Mouse (Mus musculus): ENCODE measurements around the gene Cpne7. TPM values are rescaled to one million over a fixed set of nuclear protein-coding genes. Genes with fewer than 3 reads are reported as not detected.

Gene Cpne7
- polyA plus RNA-seq, 1 experiment from 2014 or later = 0.45 TPM

DNA sequence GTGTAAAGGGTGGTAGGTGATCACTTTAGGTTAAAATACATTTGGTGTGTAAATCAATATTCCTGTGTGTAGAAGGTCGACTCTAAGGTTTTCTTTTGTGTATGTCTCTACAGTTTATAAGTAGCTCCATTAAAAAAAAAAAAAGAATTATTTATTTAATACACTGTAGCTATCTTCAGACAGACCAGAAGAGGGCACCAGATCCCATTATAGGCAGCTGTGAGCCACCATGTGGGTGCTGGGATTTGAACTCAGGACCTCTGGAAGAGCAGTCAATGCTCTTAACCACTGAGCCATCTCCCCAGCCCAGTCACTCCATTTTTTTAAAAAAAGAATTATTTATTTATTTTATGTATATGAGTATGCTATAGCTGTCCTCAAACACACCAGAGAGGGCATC is 9.2 kb upstream of the Cpne7 start:
- no peak overlapping the region for H3K4me2 ChIP-seq (replicated peaks; ENCODE audit: low read depth, low read length)
- WGBS = 75% methylated on average over 1 of the region's 1 CpGs
- H3K4me1 ChIP-seq (replicated peaks; ENCODE audit: control insufficient read depth, insufficient read depth, low read length) = peaks cover 5% of the 10 kb centered on the region
- H3K4me3 ChIP-seq (ENCODE audit: low read depth, low read length) = no peak overlapping the region
- H3K9ac ChIP-seq (ENCODE audit: low read depth, low read length) = no peak overlapping the region
- H3K9me3 ChIP-seq (ENCODE audit: control insufficient read depth, low read length) = no peaks in the 10 kb centered on the region
- no peaks in the 10 kb centered on the region for H3K27me3 ChIP-seq (ENCODE audit: control insufficient read depth, insufficient read depth, low read length)
- no peak for ATAC-seq (ENCODE audit: low FRiP score)
- peaks cover 13% of the 10 kb centered on the region for H3K36me3 ChIP-seq (ENCODE audit: control insufficient read depth, insufficient read depth, low read length)
- H3K27ac ChIP-seq (ENCODE audit: low read depth, low read length) = no peak overlapping the region
- no peak for DNase-seq (ENCODE audit: low spot score)

DNA sequence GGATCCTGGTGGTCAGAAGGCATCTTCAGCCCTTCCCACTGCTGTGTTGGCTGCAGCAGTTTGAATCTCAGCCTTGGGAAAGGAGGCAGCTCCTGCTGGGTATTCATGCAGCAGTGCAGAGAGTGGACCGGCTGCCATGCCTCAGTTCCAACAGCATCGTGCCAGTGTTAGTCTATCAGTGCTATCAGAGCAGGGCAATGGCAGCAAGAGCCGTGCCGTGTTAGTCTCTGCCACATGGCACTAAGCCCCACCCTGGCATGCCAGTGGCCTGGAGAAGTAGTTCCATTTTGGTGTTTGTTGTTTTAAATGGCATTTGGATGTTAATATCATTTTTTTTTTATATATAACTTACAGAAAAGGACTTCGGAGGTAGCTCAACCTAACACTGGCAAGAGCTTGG is 8.2 kb upstream of the Cpne7 start:
- Histone ChIP-seq H3K27me3 (ENCODE audit: control insufficient read depth, insufficient read depth, low read length) (no peaks in the 10 kb centered on the region), H3K9ac (ENCODE audit: low read depth, low read length) (no peak overlapping the region), H3K4me3 (ENCODE audit: low read depth, low read length) (no peak overlapping the region), H3K4me1 (replicated peaks; ENCODE audit: control insufficient read depth, insufficient read depth, low read length) (no peaks in the 10 kb centered on the region), H3K9me3 (ENCODE audit: control insufficient read depth, low read length) (no peaks in the 10 kb centered on the region), H3K36me3 (ENCODE audit: control insufficient read depth, insufficient read depth, low read length) (peaks cover 8% of the 10 kb centered on the region), H3K4me2 (replicated peaks; ENCODE audit: low read depth, low read length) (no peak overlapping the region), H3K27ac (ENCODE audit: low read depth, low read length) (no peak overlapping the region)
- WGBS = 88% methylated on average over 5 of the region's 5 CpGs
- DNase-seq (ENCODE audit: low spot score) (no peak), ATAC-seq (ENCODE audit: low FRiP score) (no peak)

GRCm38 (mm10) chr8:123110649-123111048 is 6.5 kb upstream of the Cpne7 start:
- ATAC-seq (ENCODE audit: low FRiP score) (peak; percentile 49; the same call in 1 of the 2 replicates), DNase-seq (ENCODE audit: low spot score) (peak; percentile 81)
- no peak overlapping the region for H3K4me3 ChIP-seq (ENCODE audit: low read depth, low read length)
- no peak overlapping the region for H3K9ac ChIP-seq (ENCODE audit: low read depth, low read length)
- no peak overlapping the region for H3K4me2 ChIP-seq (replicated peaks; ENCODE audit: low read depth, low read length)
- H3K36me3 ChIP-seq (ENCODE audit: control insufficient read depth, insufficient read depth, low read length) = no peaks in the 10 kb centered on the region
- WGBS = 25% methylated on average over 4 of the region's 4 CpGs
- H3K27me3 ChIP-seq (ENCODE audit: control insufficient read depth, insufficient read depth, low read length) = peaks cover 1% of the 10 kb centered on the region
- no peak overlapping the region for H3K27ac ChIP-seq (ENCODE audit: low read depth, low read length)
- H3K4me1 ChIP-seq (replicated peaks; ENCODE audit: control insufficient read depth, insufficient read depth, low read length) = no peaks in the 10 kb centered on the region
- H3K9me3 ChIP-seq (ENCODE audit: control insufficient read depth, low read length) = no peaks in the 10 kb centered on the region

DNA sequence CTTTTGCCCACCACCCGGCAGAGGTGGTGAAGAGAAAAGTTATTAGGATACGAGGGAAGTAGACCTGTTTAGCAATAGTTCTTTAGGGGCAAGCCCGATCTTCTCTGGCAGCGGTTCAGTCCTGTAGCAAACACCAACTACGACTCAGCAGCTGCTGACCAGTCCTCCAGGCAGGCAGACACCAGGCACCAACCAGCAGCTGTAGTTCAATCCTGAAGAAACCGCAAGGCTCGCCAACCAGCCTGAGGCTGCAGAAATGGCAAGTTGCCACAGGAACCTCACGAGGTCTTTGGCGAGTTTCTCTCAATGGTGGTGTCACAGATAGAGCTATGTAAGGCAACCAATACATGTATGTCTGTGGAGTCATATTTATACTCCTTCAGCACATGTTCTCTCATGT is 4.3 kb upstream of the Cpne7 start:
- Histone ChIP-seq H3K27ac (ENCODE audit: low read depth, low read length) (no peak overlapping the region), H3K4me2 (replicated peaks; ENCODE audit: low read depth, low read length) (no peak overlapping the region), H3K4me3 (ENCODE audit: low read depth, low read length) (no peak overlapping the region), H3K9ac (ENCODE audit: low read depth, low read length) (no peak overlapping the region), H3K9me3 (ENCODE audit: control insufficient read depth, low read length) (no peaks in the 10 kb centered on the region), H3K4me1 (replicated peaks; ENCODE audit: control insufficient read depth, insufficient read depth, low read length) (peaks cover 12% of the 10 kb centered on the region), H3K36me3 (ENCODE audit: control insufficient read depth, insufficient read depth, low read length) (no peaks in the 10 kb centered on the region), H3K27me3 (ENCODE audit: control insufficient read depth, insufficient read depth, low read length) (peaks cover 24% of the 10 kb centered on the region)
- WGBS = 85% methylated on average over 9 of the region's 9 CpGs
- DNase-seq (ENCODE audit: low spot score) = no peak
- ATAC-seq (ENCODE audit: low FRiP score) = no peak

- no peaks in the 10 kb centered on the region for H3K9me3 ChIP-seq (ENCODE audit: control insufficient read depth, low read length)
- ATAC-seq (ENCODE audit: low FRiP score) = no peak
- H3K9ac ChIP-seq (ENCODE audit: low read depth, low read length) = no peak overlapping the region
- H3K4me1 ChIP-seq (replicated peaks; ENCODE audit: control insufficient read depth, insufficient read depth, low read length) = peaks cover 12% of the 10 kb centered on the region
- no peak for DNase-seq (ENCODE audit: low spot score)
- 74% methylated on average over 2 of the region's 2 CpGs for WGBS
- no peak overlapping the region for H3K4me3 ChIP-seq (ENCODE audit: low read depth, low read length)
- H3K36me3 ChIP-seq (ENCODE audit: control insufficient read depth, insufficient read depth, low read length) = no peaks in the 10 kb centered on the region
- no peak overlapping the region for H3K27ac ChIP-seq (ENCODE audit: low read depth, low read length)
- H3K27me3 ChIP-seq (ENCODE audit: control insufficient read depth, insufficient read depth, low read length) = peaks cover 35% of the 10 kb centered on the region
- H3K4me2 ChIP-seq (replicated peaks; ENCODE audit: low read depth, low read length) = no peak overlapping the region
Measured at GRCm38 (mm10) chr8:123113908-123114469, 3.2 kb upstream of the Cpne7 start.

DNA sequence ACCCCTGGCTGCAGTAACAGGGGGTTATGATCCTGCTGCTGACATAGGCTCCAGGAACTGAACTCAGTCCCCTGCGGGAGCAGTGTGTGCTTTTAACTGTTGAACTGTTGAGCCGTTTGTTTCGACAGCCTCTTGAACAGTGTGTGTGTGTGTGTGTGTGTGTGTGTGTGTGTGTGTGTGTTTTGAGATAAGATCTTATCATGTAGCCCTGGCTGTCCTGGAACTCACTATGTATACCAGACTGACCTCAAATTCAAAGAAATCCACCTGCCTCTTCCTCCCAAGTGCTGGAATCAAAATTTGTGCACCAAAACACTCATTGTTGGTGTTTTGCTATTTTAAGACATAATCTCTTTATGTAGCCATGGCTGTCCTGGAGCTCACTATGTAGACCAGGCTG is 2.5 kb upstream of the Cpne7 start:
- Histone ChIP-seq H3K9ac (ENCODE audit: low read depth, low read length) (no peak overlapping the region), H3K4me1 (replicated peaks; ENCODE audit: control insufficient read depth, insufficient read depth, low read length) (peaks cover 12% of the 10 kb centered on the region), H3K36me3 (ENCODE audit: control insufficient read depth, insufficient read depth, low read length) (no peaks in the 10 kb centered on the region), H3K27ac (ENCODE audit: low read depth, low read length) (no peak overlapping the region), H3K4me2 (replicated peaks; ENCODE audit: low read depth, low read length) (no peak overlapping the region), H3K9me3 (ENCODE audit: control insufficient read depth, low read length) (no peaks in the 10 kb centered on the region), H3K4me3 (ENCODE audit: low read depth, low read length) (no peak overlapping the region), H3K27me3 (ENCODE audit: control insufficient read depth, insufficient read depth, low read length) (peaks cover 41% of the 10 kb centered on the region)
- no peak for ATAC-seq (ENCODE audit: low FRiP score)
- WGBS = 69% methylated on average over 3 of the region's 3 CpGs
- no peak for DNase-seq (ENCODE audit: low spot score)

GRCm38 (mm10) chr8:123117744-123118143 is 570 bp downstream of the Cpne7 start:
- H3K27ac ChIP-seq (ENCODE audit: low read depth, low read length) = no peak overlapping the region
- H3K27me3 ChIP-seq (ENCODE audit: control insufficient read depth, insufficient read depth, low read length) = peaks cover 43% of the 10 kb centered on the region
- peaks cover 12% of the 10 kb centered on the region for H3K4me1 ChIP-seq (replicated peaks; ENCODE audit: control insufficient read depth, insufficient read depth, low read length)
- H3K9ac ChIP-seq (ENCODE audit: low read depth, low read length) = peak overlapping the region; percentile 19; the same call in 1 of the 2 replicates
- WGBS = 2% methylated on average over 17 of the region's 17 CpGs
- peak overlapping the region; percentile 37 for H3K4me3 ChIP-seq (ENCODE audit: low read depth, low read length)
- ATAC-seq (ENCODE audit: low FRiP score) (no peak), DNase-seq (ENCODE audit: low spot score) (no peak)
- no peaks in the 10 kb centered on the region for H3K9me3 ChIP-seq (ENCODE audit: control insufficient read depth, low read length)
- no peaks in the 10 kb centered on the region for H3K36me3 ChIP-seq (ENCODE audit: control insufficient read depth, insufficient read depth, low read length)
- peak overlapping the region; percentile 80 for H3K4me2 ChIP-seq (replicated peaks; ENCODE audit: low read depth, low read length)

- ATAC-seq (ENCODE audit: low FRiP score) (no peak), DNase-seq (ENCODE audit: low spot score) (no peak)
- H3K27me3 ChIP-seq (ENCODE audit: control insufficient read depth, insufficient read depth, low read length) = peaks cover 30% of the 10 kb centered on the region
- no peak overlapping the region for H3K4me3 ChIP-seq (ENCODE audit: low read depth, low read length)
- H3K9me3 ChIP-seq (ENCODE audit: control insufficient read depth, low read length) = no peaks in the 10 kb centered on the region
- H3K4me2 ChIP-seq (replicated peaks; ENCODE audit: low read depth, low read length) = no peak overlapping the region
- H3K27ac ChIP-seq (ENCODE audit: low read depth, low read length) = no peak overlapping the region
- no peaks in the 10 kb centered on the region for H3K36me3 ChIP-seq (ENCODE audit: control insufficient read depth, insufficient read depth, low read length)
- H3K9ac ChIP-seq (ENCODE audit: low read depth, low read length) = no peak overlapping the region
- peaks cover 10% of the 10 kb centered on the region for H3K4me1 ChIP-seq (replicated peaks; ENCODE audit: control insufficient read depth, insufficient read depth, low read length)
- WGBS = 70% methylated on average over 9 of the region's 9 CpGs
Measured at GRCm38 (mm10) chr8:123122059-123122458, 4.9 kb downstream of the Cpne7 start.

DNA sequence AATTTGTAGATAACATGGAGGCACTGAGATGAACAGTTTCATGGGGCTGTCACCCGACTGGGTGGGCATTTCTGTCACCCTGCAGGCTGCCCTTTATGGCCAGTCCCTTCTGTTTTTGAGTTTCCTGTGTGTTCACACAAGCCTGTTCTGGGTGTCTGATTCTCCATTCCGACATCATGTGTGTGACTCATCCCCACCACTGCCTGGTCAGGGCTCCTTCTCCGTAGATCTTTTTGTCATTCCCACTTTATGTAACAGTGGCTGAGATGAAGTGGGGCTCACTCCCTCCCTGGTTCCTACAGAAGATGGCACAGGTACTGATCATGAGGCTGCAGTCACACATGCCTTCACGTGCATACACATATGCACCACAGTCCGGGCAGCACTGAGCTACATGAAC is 5.5 kb downstream of the Cpne7 start:
- peaks cover 24% of the 10 kb centered on the region for H3K27me3 ChIP-seq (ENCODE audit: control insufficient read depth, insufficient read depth, low read length)
- no peaks in the 10 kb centered on the region for H3K9me3 ChIP-seq (ENCODE audit: control insufficient read depth, low read length)
- no peak overlapping the region for H3K27ac ChIP-seq (ENCODE audit: low read depth, low read length)
- H3K4me3 ChIP-seq (ENCODE audit: low read depth, low read length) = no peak overlapping the region
- H3K36me3 ChIP-seq (ENCODE audit: control insufficient read depth, insufficient read depth, low read length) = no peaks in the 10 kb centered on the region
- H3K4me2 ChIP-seq (replicated peaks; ENCODE audit: low read depth, low read length) = no peak overlapping the region
- H3K4me1 ChIP-seq (replicated peaks; ENCODE audit: control insufficient read depth, insufficient read depth, low read length) = peaks cover 4% of the 10 kb centered on the region
- 86% methylated on average over 5 of the region's 5 CpGs for WGBS
- DNase-seq (ENCODE audit: low spot score) (no peak), ATAC-seq (ENCODE audit: low FRiP score) (no peak)
- H3K9ac ChIP-seq (ENCODE audit: low read depth, low read length) = no peak overlapping the region
